In the genomic region with DNA sequence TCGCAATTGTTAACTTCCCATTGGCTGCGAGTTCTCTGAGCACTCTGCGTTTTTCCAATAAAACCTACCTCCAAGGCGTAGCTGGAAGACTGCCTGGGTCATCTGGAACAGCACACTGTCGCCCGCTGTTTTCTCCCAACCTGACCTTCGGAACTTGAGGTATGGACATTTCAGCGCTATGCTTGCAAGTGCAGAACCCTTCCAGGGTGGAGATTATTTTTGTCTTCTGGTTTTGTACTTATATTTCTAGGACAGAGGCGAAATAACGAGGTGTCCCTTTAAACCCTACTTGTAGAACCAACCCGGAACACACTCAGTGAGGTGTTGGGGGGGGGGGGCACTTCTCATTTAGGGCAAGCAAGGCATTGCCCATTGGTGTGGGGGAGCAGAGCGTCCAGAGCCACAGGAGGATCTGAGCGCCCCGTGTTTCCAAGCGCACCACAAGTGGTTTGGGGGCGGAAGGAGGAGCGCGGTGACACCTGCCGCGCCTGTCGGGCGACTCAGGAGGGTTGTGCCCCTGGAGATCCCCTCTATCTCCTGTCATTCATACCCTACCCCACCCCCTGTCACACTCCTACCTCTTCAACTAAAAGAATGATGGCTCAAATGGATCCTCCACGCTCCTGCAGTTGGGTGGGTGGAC, we compare ENCODE assay signal across 8 mouse cellular contexts. TPM values are rescaled to one million over a fixed set of nuclear protein-coding genes. Genes with fewer than 3 reads are reported as not detected.
DNase-seq lines count a peak whose midpoint lies in the region; ATAC-seq and TF ChIP-seq lines count a peak whose summit lies in the region.

A gene (plus strand): TSS at position 576 of the 643 bp plus-strand sequence.

- H3K4me1 ChIP-seq in embryonic facial prominence, embryonic 13.5 days, result peaks cover 18% of the 10 kb centered on the region
- H3K4me1 ChIP-seq in heart, embryonic 12.5 days (replicated peaks), result 0 out of 2 replicates have a peak, but pooled peaks cover 4% of the 10 kb centered on the region
- H3K4me1 ChIP-seq in limb, embryonic 14.5 days (ENCODE audit: control insufficient read depth, insufficient read depth, low read length), result peaks cover 6% of the 10 kb centered on the region; the same call in 1 of the 2 replicates
- peaks cover 11% of the 10 kb centered on the region for H3K4me1 ChIP-seq in midbrain, embryonic 14.5 days (ENCODE audit: control insufficient read depth, insufficient read depth, low read length)
- H3K4me1 ChIP-seq in thymus, adult 2 months (replicated peaks; ENCODE audit: control insufficient read depth, insufficient read depth, low read length), result peaks cover 9% of the 10 kb centered on the region

- peak; percentile 57 for ATAC-seq in CD4-positive, CD25-positive, alpha-beta regulatory T cell, adult 4 months
- ATAC-seq in embryonic facial prominence, embryonic 13.5 days (ENCODE audit: insufficient number of reproducible peaks, insufficient read depth, low FRiP score, low TSS enrichment, low read depth), result no peak
- no peak for ATAC-seq in heart, embryonic 12.5 days (ENCODE audit: insufficient number of reproducible peaks, low FRiP score)
- ATAC-seq in limb, embryonic 14.5 days (ENCODE audit: low FRiP score, low read depth), result peak; percentile 11; the same call in 1 of the 2 replicates
- peak; percentile 24 for ATAC-seq in midbrain, embryonic 14.5 days (ENCODE audit: low FRiP score, low TSS enrichment)

- peak within 1 kb of the TSS; percentile 75 for H3K9ac ChIP-seq in embryonic facial prominence, embryonic 13.5 days
- peak within 1 kb of the TSS; percentile 74 for H3K9ac ChIP-seq in heart, embryonic 12.5 days
- H3K9ac ChIP-seq in limb, embryonic 14.5 days (ENCODE audit: low read depth, low read length, severe bottlenecking), result peak within 1 kb of the TSS; percentile 51
- H3K9ac ChIP-seq in midbrain, embryonic 14.5 days (replicated peaks; ENCODE audit: low read length), result peak within 1 kb of the TSS; percentile 60

- H3K27me3 ChIP-seq in embryonic facial prominence, embryonic 13.5 days, result peaks cover 39% of the 10 kb centered on the region
- H3K27me3 ChIP-seq in heart, embryonic 12.5 days (replicated peaks), result peaks cover 13% of the 10 kb centered on the region
- H3K27me3 ChIP-seq in limb, embryonic 14.5 days (ENCODE audit: control insufficient read depth, insufficient read depth, low read length), result peaks cover 18% of the 10 kb centered on the region
- H3K27me3 ChIP-seq in midbrain, embryonic 14.5 days (ENCODE audit: control insufficient read depth, insufficient read depth, low read length), result 0 out of 2 replicates have a peak, but pooled peaks cover 10% of the 10 kb centered on the region
- H3K27me3 ChIP-seq in thymus, adult 2 months (ENCODE audit: control insufficient read depth, insufficient read depth, low read length), result no peaks in the 10 kb centered on the region; the same call in 1 of the 2 replicates

- H3K27ac ChIP-seq in embryonic facial prominence, embryonic 13.5 days, result no peak within 1 kb of the TSS; the same call in 1 of the 2 replicates
- H3K27ac ChIP-seq in heart, embryonic 12.5 days (ENCODE audit: poor library complexity, severe bottlenecking), result no peak within 1 kb of the TSS
- no peak within 1 kb of the TSS for H3K27ac ChIP-seq in limb, embryonic 14.5 days (replicated peaks; ENCODE audit: low read depth, low read length)
- H3K27ac ChIP-seq in midbrain, embryonic 14.5 days (replicated peaks; ENCODE audit: low read depth, low read length), result no peak within 1 kb of the TSS
- no peak within 1 kb of the TSS for H3K27ac ChIP-seq in thymus, adult 2 months (ENCODE audit: control insufficient read depth, insufficient read depth, low read length)

- H3K36me3 ChIP-seq in embryonic facial prominence, embryonic 13.5 days, result no peaks in the 10 kb centered on the region
- H3K36me3 ChIP-seq in heart, embryonic 12.5 days, result no peaks in the 10 kb centered on the region
- H3K36me3 ChIP-seq in limb, embryonic 14.5 days (ENCODE audit: control insufficient read depth, insufficient read depth, low read length), result no peaks in the 10 kb centered on the region
- H3K36me3 ChIP-seq in midbrain, embryonic 14.5 days (ENCODE audit: control insufficient read depth, insufficient read depth, low read length), result no peaks in the 10 kb centered on the region
- no peaks in the 10 kb centered on the region for H3K36me3 ChIP-seq in thymus, adult 2 months (ENCODE audit: control insufficient read depth, insufficient read depth, low read length)

- H3K9me3 ChIP-seq in embryonic facial prominence, embryonic 13.5 days, result no peaks in the 10 kb centered on the region
- H3K9me3 ChIP-seq in heart, embryonic 12.5 days (replicated peaks), result no peaks in the 10 kb centered on the region
- no peaks in the 10 kb centered on the region for H3K9me3 ChIP-seq in limb, embryonic 14.5 days (ENCODE audit: control insufficient read depth, low read length)
- no peaks in the 10 kb centered on the region for H3K9me3 ChIP-seq in midbrain, embryonic 14.5 days (ENCODE audit: control insufficient read depth, low read length)

- peak within 1 kb of the TSS; percentile 71 for H3K4me3 ChIP-seq in embryonic facial prominence, embryonic 13.5 days
- H3K4me3 ChIP-seq in heart, embryonic 12.5 days, result peak within 1 kb of the TSS; percentile 71
- peak within 1 kb of the TSS; percentile 60 for H3K4me3 ChIP-seq in limb, embryonic 14.5 days (replicated peaks; ENCODE audit: low read length)
- H3K4me3 ChIP-seq in midbrain, embryonic 14.5 days (replicated peaks; ENCODE audit: low read depth, low read length), result peak within 1 kb of the TSS; percentile 74
- peak within 1 kb of the TSS; percentile 60 for H3K4me3 ChIP-seq in thymus, adult 2 months (ENCODE audit: control insufficient read depth, insufficient read depth, low read length)

- H3K4me2 ChIP-seq in embryonic facial prominence, embryonic 13.5 days, result peak within 1 kb of the TSS; percentile 99
- peak within 1 kb of the TSS; percentile 100 for H3K4me2 ChIP-seq in heart, embryonic 12.5 days
- H3K4me2 ChIP-seq in limb, embryonic 14.5 days (replicated peaks; ENCODE audit: low read depth, low read length, severe bottlenecking), result peak within 1 kb of the TSS; percentile 98
- peak within 1 kb of the TSS; percentile 85 for H3K4me2 ChIP-seq in midbrain, embryonic 14.5 days (ENCODE audit: low read length)

- no peak for TF ChIP-seq POLR2A in limb, embryonic 14.5 days (IDR thresholded peaks at IDR 0.05; ENCODE audit: borderline replicate concordance, extremely low read depth, insufficient read depth, insufficient read length)
- TF ChIP-seq POLR2A in thymus, adult 2 months (IDR thresholded peaks at IDR 0.05; ENCODE audit: control insufficient read depth, extremely low read depth, insufficient read depth, low read length, poor library complexity), result no peak

- 1% methylated on average over 23 of the region's 23 CpGs for WGBS in embryonic facial prominence, embryonic 13.5 days
- 2% methylated on average over 23 of the region's 23 CpGs for WGBS in heart, embryonic 12.5 days
- WGBS in limb, embryonic 14.5 days, result under 1% methylated on average over 22 of the region's 23 CpGs
- 1% methylated on average over 23 of the region's 23 CpGs for WGBS in midbrain, embryonic 14.5 days
- WGBS in thymus, adult 2 months, result under 1% methylated on average over 23 of the region's 23 CpGs

- peak; percentile 59 for DNase-seq in adrenal gland, adult 2 months
- DNase-seq in kidney, adult 9 months, result peak; percentile 76
- no peak for DNase-seq in limb, embryonic 14.5 days (ENCODE audit: low spot score)
- DNase-seq in midbrain, embryonic 14.5 days, result peak; percentile 39
- DNase-seq in thymus, adult 2 months, result peak; percentile 46

- TF ChIP-seq CTCF in thymus, adult 2 months (IDR thresholded peaks at IDR 0.05; ENCODE audit: borderline replicate concordance, control insufficient read depth, extremely low read depth, insufficient read depth, low read length, poor library complexity), result no peak; the same call in 1 of the 2 replicates

RNA-seq across cellular contexts. Expression of the gene that starts here (rescaled TPM):
- 1 to 10 TPM; 3.0 to 3.5 TPM for polyA plus RNA-seq in CD4-positive, CD25-positive, alpha-beta regulatory T cell, adult 4 months (2017; shearing (Covaris generic))
- total RNA-seq in adrenal gland, adult 2 months (2021), result 100 to 1,000 TPM in 1 of 2 experiments, 10 to 100 TPM in 1; 51.3 to 131 TPM
- 8.9 and 16.5 TPM in 2 replicates for polyA plus RNA-seq in adrenal gland, adult 2 months (2012; rRNA removed)
- 2.6 and 5.1 TPM in 2 replicates for polyA plus RNA-seq in embryonic facial prominence, embryonic 13.5 days (2015; fragmentation: Nextera tagmentation; extraction: Ambion mirVana)
- 0.64 and 0.96 TPM in 2 replicates for polyA plus RNA-seq in heart, embryonic 12.5 days (2016; fragmentation: Nextera tagmentation; extraction: Ambion mirVana)
- 0.87 and 1.3 TPM in 2 replicates for polyA plus RNA-seq in limb, embryonic 14.5 days (2012; rRNA removed)
- 2.1 and 3.9 TPM in 2 replicates for polyA plus RNA-seq in limb, embryonic 14.5 days (2014; fragmentation: Nextera tagmentation; extraction: Ambion mirVana)
- polyA plus RNA-seq in midbrain, embryonic 14.5 days (2014; fragmentation: Nextera tagmentation; extraction: Ambion mirVana), result 0.96 and 1.8 TPM in 2 replicates
- polyA plus RNA-seq in thymus, adult 2 months (2012; rRNA removed), result 1.5 TPM in 2 replicates

Comparison
In these comparisons a context has a peak if more than half of its experiments do, and no peak if none do; other contexts are left out.
1. ATAC-seq: peak in CD4-positive, CD25-positive, alpha-beta regulatory T cell, adult 4 months (single experiment), limb, embryonic 14.5 days (single experiment) and midbrain, embryonic 14.5 days (single experiment); none in embryonic facial prominence, embryonic 13.5 days (single experiment) and heart, embryonic 12.5 days (single experiment).
2. Peak in every context shown above with its lines, with median percentiles within 50 percentile points of each other: H3K4me2 ChIP-seq, H3K4me3 ChIP-seq and H3K9ac ChIP-seq.